Mouse (Mus musculus) kidney, adult 2 months (tissue): ENCODE data around the gene Fosl1.

Experiments
- CTCF ChIP-seq: fragments of 200-500 bp; conservative IDR thresholded peaks from 2 replicates; pipeline ENCODE4 v1.5.1; 2011; ENCODE audit warnings: low read depth, mild to moderate bottlenecking, control low read depth, low read length, moderate library complexity, mixed read lengths; ENCODE audit not compliant: insufficient read depth, insufficient read length
- POLR2A ChIP-seq: fragments of 200-500 bp; IDR thresholded peaks from one replicate; pipeline ENCODE4 v1.6.1; 2011; ENCODE audit warnings: low read depth, low read length, control low read depth

GRCm38 (mm10) chr19:5494314-5494713 lies 47.0 kb downstream of the Fosl1 start:
- TF ChIP-seq CTCF, result no peak
- no peak for TF ChIP-seq POLR2A
